Mouse (Mus musculus) cerebellum, adult 9-10 months (tissue): ENCODE measurements around the gene Hist1h4j.
A peak's percentile ranks its signal among the peaks of the same experiment; 100 is the strongest.

Experiments
- DNase-seq: peaks from one replicate; pipeline ENCODE4 v3.0.0; 2022

The Hist1h4j gene

DNA sequence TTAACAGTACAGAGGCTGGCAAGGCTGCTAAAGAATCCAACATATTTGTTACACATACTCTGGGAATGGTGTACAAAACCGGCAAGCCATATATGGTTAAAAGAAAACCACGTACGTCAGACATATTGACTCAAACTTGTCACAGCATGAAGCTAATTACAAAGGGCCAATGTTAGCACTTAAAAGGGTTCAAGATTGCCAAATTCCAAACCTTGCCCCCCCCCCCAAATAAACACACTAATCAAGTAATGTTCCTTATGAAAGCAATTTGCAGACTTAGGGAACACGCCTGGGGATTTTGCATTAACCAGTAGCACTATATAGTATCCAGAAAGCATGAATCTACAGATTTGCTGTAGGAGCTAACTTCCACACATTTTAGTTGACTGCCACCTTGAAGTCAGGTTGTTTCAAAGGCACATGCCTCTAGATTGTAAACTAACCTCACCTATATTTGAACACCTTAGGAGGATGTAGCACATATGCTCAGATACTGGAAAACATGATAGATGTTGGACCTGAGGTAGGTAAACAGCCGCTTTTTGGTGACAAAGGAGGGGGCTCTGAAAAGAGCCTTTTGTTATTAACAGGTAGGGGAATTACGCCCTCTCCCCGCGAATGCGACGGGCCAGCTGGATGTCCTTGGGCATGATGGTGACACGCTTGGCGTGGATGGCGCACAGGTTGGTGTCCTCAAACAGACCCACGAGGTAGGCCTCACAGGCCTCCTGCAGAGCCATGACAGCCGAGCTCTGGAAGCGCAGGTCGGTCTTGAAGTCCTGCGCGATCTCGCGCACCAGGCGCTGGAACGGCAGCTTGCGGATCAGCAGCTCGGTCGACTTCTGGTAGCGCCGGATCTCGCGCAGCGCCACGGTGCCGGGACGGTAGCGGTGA lies 47.7 kb downstream of the Hist1h4j start:
- peak; percentile 48 for DNase-seq

- DNase-seq = peak; percentile 92
Measured at GRCm38 (mm10) chr13:21783255-21783617, 48.4 kb downstream of the Hist1h4j start, which contains the start of gene Hist1h3i. Hist1h3i (minus strand) TSS chr13:21783370.

GRCm38 (mm10) chr13:21783734-21784161 lies 48.9 kb downstream of the Hist1h4j start:
- DNase-seq = peak; percentile 62

DNA sequence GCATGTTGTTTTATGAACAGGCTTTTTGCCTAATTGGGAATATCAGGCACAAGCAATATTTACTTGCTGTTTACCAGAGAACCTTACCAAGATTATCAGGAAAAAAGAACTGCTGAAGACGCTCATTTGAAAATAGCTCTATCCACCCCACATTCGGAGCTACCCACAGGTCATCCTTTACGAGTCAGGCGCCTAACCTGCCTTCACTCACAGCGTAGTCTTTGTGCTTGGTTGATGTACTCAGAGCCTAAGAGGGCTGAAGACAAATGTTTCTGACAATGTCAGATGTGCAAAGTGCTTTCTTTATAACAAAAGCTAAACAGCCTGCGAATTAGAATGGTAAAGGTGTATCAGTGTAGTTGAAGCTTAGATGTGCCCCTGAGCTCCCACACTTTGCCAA lies 49.4 kb downstream of the Hist1h4j start:
- no peak for DNase-seq
